Mouse (Mus musculus) spleen, adult 2 months (tissue): ENCODE measurements around the gene Clybl.

ENCODE experiments used
- CTCF ChIP-seq: fragments of 200-500 bp; IDR thresholded peaks from 2 replicates; pipeline ENCODE4 v1.5.1; 2011; ENCODE audit warnings: mild to moderate bottlenecking, inconsistent platforms; ENCODE audit not compliant: insufficient read depth, insufficient read length, insufficient replicate concordance; ENCODE audit errors: extremely low read depth
- POLR2A ChIP-seq: fragments of 200-500 bp; IDR thresholded peaks from 2 replicates; pipeline ENCODE4 v1.6.1; 2011; ENCODE audit warnings: low read depth, low read length, inconsistent platforms

DNA sequence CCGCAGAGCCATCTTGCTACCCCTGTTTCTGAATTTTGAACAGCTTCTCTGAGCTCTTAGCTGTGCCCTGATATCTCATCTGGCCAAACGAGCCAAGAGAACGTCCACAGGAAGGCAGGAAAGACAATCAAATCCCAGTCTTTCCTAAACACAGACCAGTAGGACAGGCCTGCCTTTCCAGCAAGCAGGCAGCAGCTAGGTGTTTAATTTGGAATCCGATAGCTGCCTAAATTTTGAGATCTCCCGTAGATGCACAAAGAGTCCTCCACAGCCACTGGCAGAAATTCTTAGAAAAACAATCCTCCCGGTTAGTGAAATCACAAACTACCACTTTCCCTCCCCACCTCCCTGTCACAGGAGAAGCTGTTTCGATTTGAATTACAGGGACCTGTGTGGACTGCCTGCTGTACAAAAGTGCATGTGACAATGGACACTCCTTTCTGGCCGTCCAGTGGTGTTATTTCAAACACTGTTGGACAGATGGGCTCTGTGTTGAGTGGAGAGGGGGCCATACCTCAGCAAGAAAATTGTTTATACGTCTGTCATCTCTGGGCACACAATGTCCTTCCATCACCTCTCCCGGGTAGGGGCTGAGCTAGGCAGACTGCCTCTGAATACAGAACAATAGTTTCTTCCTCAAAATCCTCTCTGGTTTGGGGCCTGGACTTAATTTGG lies 245.2 kb downstream of the Clybl start:
- no peak for TF ChIP-seq CTCF
- TF ChIP-seq POLR2A: no peak
